27 mouse cellular contexts compared by ENCODE assay signal in genomic region chr6:72410518-72410917, GRCm38 (mm10). TPM values are rescaled to one million over a fixed set of nuclear protein-coding genes. Genes with fewer than 3 reads are reported as not detected.
DNase-seq lines count a peak whose midpoint lies in the region; ATAC-seq lines count a peak whose summit lies in the region.
"Had no signal": no experiment of that assay in that cellular context is flagged by ENCODE, and none has a peak within 500 bp of the region (broad histone marks: within the 10 kb centered on the region; RNA-seq: fewer than 3 reads in every experiment).

No protein-coding gene starts in this region.

- H3K9ac ChIP-seq in liver, embryonic 16.5 days (ENCODE audit: low read depth, low read length) = peak overlapping the region; percentile 14; the same call in 1 of the 2 replicates
- no peak overlapping the region for H3K9ac ChIP-seq in liver, embryonic 12.5 days
- no peak overlapping the region for H3K9ac ChIP-seq in forebrain, embryonic 12.5 days
- H3K9ac ChIP-seq: embryonic facial prominence, embryonic 15.5 days; forebrain, embryonic 13.5 days; heart, embryonic 15.5 days; hindbrain, embryonic 15.5 days; limb, embryonic 12.5 days; liver, postnatal 0 days had no signal

- no peak overlapping the region for H3K27ac ChIP-seq in liver, embryonic 16.5 days (ENCODE audit: low read length)
- H3K27ac ChIP-seq in liver, embryonic 12.5 days = no peak overlapping the region
- H3K27ac ChIP-seq in forebrain, embryonic 12.5 days = no peak overlapping the region
- H3K27ac ChIP-seq: embryonic facial prominence, embryonic 15.5 days; forebrain, embryonic 13.5 days; heart, embryonic 10.5 days; heart, embryonic 15.5 days; hindbrain, embryonic 15.5 days; limb, embryonic 12.5 days had no signal

- no peak overlapping the region for H3K4me3 ChIP-seq in liver, embryonic 16.5 days (ENCODE audit: low read depth, low read length)
- H3K4me3 ChIP-seq in liver, embryonic 12.5 days = no peak overlapping the region
- H3K4me3 ChIP-seq in megakaryocyte, embryonic 14.5 days (replicated peaks) = peak overlapping the region; percentile 76
- no peak overlapping the region for H3K4me3 ChIP-seq in forebrain, embryonic 12.5 days (replicated peaks)
- H3K4me3 ChIP-seq: embryonic facial prominence, embryonic 15.5 days; forebrain, embryonic 13.5 days; heart, embryonic 10.5 days; heart, embryonic 15.5 days; hindbrain, embryonic 15.5 days; limb, embryonic 12.5 days had no signal

- ATAC-seq in liver, embryonic 16.5 days (ENCODE audit: low read depth) = no peak
- no peak for ATAC-seq in liver, embryonic 12.5 days
- ATAC-seq in common myeloid progenitor, adult 5-6 weeks (replicated peaks; ENCODE audit: low read depth, poor library complexity, severe bottlenecking) = peak; percentile 35
- no peak for ATAC-seq in forebrain, embryonic 12.5 days (ENCODE audit: low FRiP score)
- ATAC-seq: forebrain, embryonic 13.5 days; liver, postnatal 0 days had no signal

- H3K4me1 ChIP-seq in liver, embryonic 16.5 days (ENCODE audit: control insufficient read depth, low read depth, low read length) = peaks cover 14% of the 10 kb centered on the region
- peaks cover 24% of the 10 kb centered on the region for H3K4me1 ChIP-seq in liver, embryonic 12.5 days
- peaks cover 51% of the 10 kb centered on the region for H3K4me1 ChIP-seq in megakaryocyte, embryonic 14.5 days
- peaks cover 13% of the 10 kb centered on the region for H3K4me1 ChIP-seq in forebrain, embryonic 12.5 days

- no peak overlapping the region for H3K4me2 ChIP-seq in liver, embryonic 16.5 days (ENCODE audit: low read depth, low read length)
- no peak overlapping the region for H3K4me2 ChIP-seq in liver, embryonic 12.5 days
- no peak overlapping the region for H3K4me2 ChIP-seq in forebrain, embryonic 12.5 days
- H3K4me2 ChIP-seq: embryonic facial prominence, embryonic 15.5 days; forebrain, embryonic 13.5 days; heart, embryonic 15.5 days; hindbrain, embryonic 15.5 days; limb, embryonic 12.5 days had no signal

- H3K36me3 ChIP-seq in liver, embryonic 16.5 days (ENCODE audit: control insufficient read depth, insufficient read depth) = no peaks in the 10 kb centered on the region
- no peaks in the 10 kb centered on the region for H3K36me3 ChIP-seq in liver, embryonic 12.5 days
- peaks cover 6% of the 10 kb centered on the region for H3K36me3 ChIP-seq in megakaryocyte, embryonic 14.5 days (replicated peaks; ENCODE audit: low read length)
- no peaks in the 10 kb centered on the region for H3K36me3 ChIP-seq in forebrain, embryonic 12.5 days (replicated peaks)
- H3K36me3 ChIP-seq: embryonic facial prominence, embryonic 15.5 days; heart, embryonic 10.5 days; heart, embryonic 15.5 days; hindbrain, embryonic 15.5 days; limb, embryonic 12.5 days had no signal

- no peaks in the 10 kb centered on the region for H3K9me3 ChIP-seq in liver, embryonic 16.5 days (replicated peaks; ENCODE audit: control insufficient read depth, low read length)
- no peaks in the 10 kb centered on the region for H3K9me3 ChIP-seq in liver, embryonic 12.5 days (replicated peaks)
- H3K9me3 ChIP-seq in megakaryocyte, embryonic 14.5 days = no peaks in the 10 kb centered on the region
- no peaks in the 10 kb centered on the region for H3K9me3 ChIP-seq in forebrain, embryonic 12.5 days
- H3K9me3 ChIP-seq: embryonic facial prominence, embryonic 15.5 days; forebrain, embryonic 13.5 days; heart, embryonic 10.5 days; heart, embryonic 15.5 days; hindbrain, embryonic 15.5 days; limb, embryonic 12.5 days had no signal

- H3K27me3 ChIP-seq in liver, embryonic 16.5 days (ENCODE audit: control insufficient read depth, insufficient read depth, low read depth, low read length) = no peaks in the 10 kb centered on the region
- H3K27me3 ChIP-seq in liver, embryonic 12.5 days (replicated peaks) = no peaks in the 10 kb centered on the region
- no peaks in the 10 kb centered on the region for H3K27me3 ChIP-seq in megakaryocyte, embryonic 14.5 days (replicated peaks)
- 0 out of 2 replicates have a peak, but pooled peaks cover 4% of the 10 kb centered on the region for H3K27me3 ChIP-seq in forebrain, embryonic 12.5 days
- H3K27me3 ChIP-seq: embryonic facial prominence, embryonic 15.5 days; forebrain, embryonic 13.5 days; heart, embryonic 15.5 days; hindbrain, embryonic 15.5 days; limb, embryonic 12.5 days had no signal

- DNase-seq in heart, postnatal 25 days (ENCODE audit: low spot score) = no peak
- no peak for DNase-seq in layer of hippocampus, postnatal 10 days (ENCODE audit: low spot score in 2 of 2)
- DNase-seq: adrenal gland, postnatal 25 days; cerebellum, adult 11-12 months; cerebellum, adult 9-11 months; gastrocnemius, postnatal 14 days; heart, adult 11 months; heart, postnatal 36 days; kidney, adult 18-20 months; kidney, postnatal 10 days; layer of hippocampus, adult 9-11 months; liver, postnatal 0 days; lung, postnatal 36 days; midbrain, embryonic 14.5 days; right cerebral cortex, adult 18-20 months; spleen, adult 18-20 months had no signal

- intact Hi-C loops in heart, postnatal 25 days (cut with DNase I) = no loop called here

- whole genome bisulfite sequencing in liver, embryonic 16.5 days (ENCODE audit: insufficient replicate concordance) = 24% methylated on average over 7 of the region's 7 CpGs
- 41% methylated on average over 7 of the region's 7 CpGs for WGBS in liver, embryonic 12.5 days (ENCODE audit: insufficient replicate concordance)
- 89% methylated on average over 7 of the region's 7 CpGs for WGBS in forebrain, embryonic 12.5 days

RNA-seq across cellular contexts. Expression of gene Ggcx, which starts 3.6 kb away (rescaled TPM):
- polyA plus RNA-seq in liver, embryonic 16.5 days (2015; fragmentation: Nextera tagmentation; extraction: Ambion mirVana) = 29.6 and 31.7 TPM in 2 replicates
- polyA plus RNA-seq in liver, embryonic 12.5 days (2016; fragmentation: Nextera tagmentation; extraction: Ambion mirVana) = 21.8 and 23.0 TPM in 2 replicates
- 6.6 and 12.7 TPM in 2 replicates for total RNA-seq in common myeloid progenitor, adult 5-6 weeks (2017)
- 4.8 and 8.6 TPM in 2 replicates for polyA plus RNA-seq in megakaryocyte, embryonic 14.5 days (2012; ENCODE audit: insufficient read depth, low replicate concordance)
- 10 to 100 TPM; 33.3 to 35.0 TPM for total RNA-seq in heart, postnatal 25 days (2021)
- 19.1 and 19.8 TPM in 2 replicates for polyA plus RNA-seq in forebrain, embryonic 12.5 days (2016; fragmentation: Nextera tagmentation; extraction: Ambion mirVana)
- total RNA-seq in layer of hippocampus, postnatal 10 days (2021) = 10 to 100 TPM; 20.3 to 20.5 TPM

RNA-seq across cellular contexts. Expression of gene Vamp8, which starts 20.0 kb away (rescaled TPM):
- polyA plus RNA-seq in liver, embryonic 16.5 days (2015; fragmentation: Nextera tagmentation; extraction: Ambion mirVana) = 212 and 230 TPM in 2 replicates
- 220 and 223 TPM in 2 replicates for polyA plus RNA-seq in liver, embryonic 12.5 days (2016; fragmentation: Nextera tagmentation; extraction: Ambion mirVana)
- total RNA-seq in common myeloid progenitor, adult 5-6 weeks (2017) = 281 and 362 TPM in 2 replicates
- polyA plus RNA-seq in megakaryocyte, embryonic 14.5 days (2012; ENCODE audit: insufficient read depth, low replicate concordance) = 31.1 and 174 TPM in 2 replicates
- 10 to 100 TPM; 72.2 to 74.1 TPM for total RNA-seq in heart, postnatal 25 days (2021)
- 24.6 and 26.0 TPM in 2 replicates for polyA plus RNA-seq in forebrain, embryonic 12.5 days (2016; fragmentation: Nextera tagmentation; extraction: Ambion mirVana)
- 10 to 100 TPM; 11.1 to 13.8 TPM for total RNA-seq in layer of hippocampus, postnatal 10 days (2021)

RNA-seq across cellular contexts. Expression of gene Mat2a, which starts 28.8 kb away (rescaled TPM):
- 124 and 131 TPM in 2 replicates for polyA plus RNA-seq in liver, embryonic 16.5 days (2015; fragmentation: Nextera tagmentation; extraction: Ambion mirVana)
- 318 and 321 TPM in 2 replicates for polyA plus RNA-seq in liver, embryonic 12.5 days (2016; fragmentation: Nextera tagmentation; extraction: Ambion mirVana)
- 300 and 303 TPM in 2 replicates for total RNA-seq in common myeloid progenitor, adult 5-6 weeks (2017)
- 1.6 and 17.1 TPM in 2 replicates for polyA plus RNA-seq in megakaryocyte, embryonic 14.5 days (2012; ENCODE audit: insufficient read depth, low replicate concordance)
- 100 to 1,000 TPM; 106 to 141 TPM for total RNA-seq in heart, postnatal 25 days (2021)
- 475 and 476 TPM in 2 replicates for polyA plus RNA-seq in forebrain, embryonic 12.5 days (2016; fragmentation: Nextera tagmentation; extraction: Ambion mirVana)
- total RNA-seq in layer of hippocampus, postnatal 10 days (2021) = 100 to 1,000 TPM; 173 to 191 TPM

RNA-seq across cellular contexts. Expression of gene Vamp5, which starts 30.2 kb away (rescaled TPM):
- 54.9 and 62.8 TPM in 2 replicates for polyA plus RNA-seq in liver, embryonic 16.5 days (2015; fragmentation: Nextera tagmentation; extraction: Ambion mirVana)
- 105 and 109 TPM in 2 replicates for polyA plus RNA-seq in liver, embryonic 12.5 days (2016; fragmentation: Nextera tagmentation; extraction: Ambion mirVana)
- total RNA-seq in common myeloid progenitor, adult 5-6 weeks (2017) = 83.8 and 85.7 TPM in 2 replicates
- 12.5 and 61.7 TPM in 2 replicates for polyA plus RNA-seq in megakaryocyte, embryonic 14.5 days (2012; ENCODE audit: insufficient read depth, low replicate concordance)
- total RNA-seq in heart, postnatal 25 days (2021) = 10 to 100 TPM; 56.3 to 59.6 TPM
- 6.0 and 7.6 TPM in 2 replicates for polyA plus RNA-seq in forebrain, embryonic 12.5 days (2016; fragmentation: Nextera tagmentation; extraction: Ambion mirVana)
- 1 to 10 TPM; 4.2 to 4.6 TPM for total RNA-seq in layer of hippocampus, postnatal 10 days (2021)

RNA-seq across cellular contexts. Expression of gene Rnf181, which starts 43.8 kb away (rescaled TPM):
- 86.5 and 91.9 TPM in 2 replicates for polyA plus RNA-seq in liver, embryonic 16.5 days (2015; fragmentation: Nextera tagmentation; extraction: Ambion mirVana)
- polyA plus RNA-seq in liver, embryonic 12.5 days (2016; fragmentation: Nextera tagmentation; extraction: Ambion mirVana) = 80.0 and 83.0 TPM in 2 replicates
- 30.2 and 44.7 TPM in 2 replicates for total RNA-seq in common myeloid progenitor, adult 5-6 weeks (2017)
- polyA plus RNA-seq in megakaryocyte, embryonic 14.5 days (2012; ENCODE audit: insufficient read depth, low replicate concordance) = 64.6 and 113 TPM in 2 replicates
- total RNA-seq in heart, postnatal 25 days (2021) = 10 to 100 TPM; 33.9 to 41.2 TPM
- polyA plus RNA-seq in forebrain, embryonic 12.5 days (2016; fragmentation: Nextera tagmentation; extraction: Ambion mirVana) = 97.4 and 97.5 TPM in 2 replicates
- total RNA-seq in layer of hippocampus, postnatal 10 days (2021) = 10 to 100 TPM; 69.4 to 71.1 TPM
